Comparison of ENCODE assay signal across 1 mouse cellular context in the genomic region with DNA sequence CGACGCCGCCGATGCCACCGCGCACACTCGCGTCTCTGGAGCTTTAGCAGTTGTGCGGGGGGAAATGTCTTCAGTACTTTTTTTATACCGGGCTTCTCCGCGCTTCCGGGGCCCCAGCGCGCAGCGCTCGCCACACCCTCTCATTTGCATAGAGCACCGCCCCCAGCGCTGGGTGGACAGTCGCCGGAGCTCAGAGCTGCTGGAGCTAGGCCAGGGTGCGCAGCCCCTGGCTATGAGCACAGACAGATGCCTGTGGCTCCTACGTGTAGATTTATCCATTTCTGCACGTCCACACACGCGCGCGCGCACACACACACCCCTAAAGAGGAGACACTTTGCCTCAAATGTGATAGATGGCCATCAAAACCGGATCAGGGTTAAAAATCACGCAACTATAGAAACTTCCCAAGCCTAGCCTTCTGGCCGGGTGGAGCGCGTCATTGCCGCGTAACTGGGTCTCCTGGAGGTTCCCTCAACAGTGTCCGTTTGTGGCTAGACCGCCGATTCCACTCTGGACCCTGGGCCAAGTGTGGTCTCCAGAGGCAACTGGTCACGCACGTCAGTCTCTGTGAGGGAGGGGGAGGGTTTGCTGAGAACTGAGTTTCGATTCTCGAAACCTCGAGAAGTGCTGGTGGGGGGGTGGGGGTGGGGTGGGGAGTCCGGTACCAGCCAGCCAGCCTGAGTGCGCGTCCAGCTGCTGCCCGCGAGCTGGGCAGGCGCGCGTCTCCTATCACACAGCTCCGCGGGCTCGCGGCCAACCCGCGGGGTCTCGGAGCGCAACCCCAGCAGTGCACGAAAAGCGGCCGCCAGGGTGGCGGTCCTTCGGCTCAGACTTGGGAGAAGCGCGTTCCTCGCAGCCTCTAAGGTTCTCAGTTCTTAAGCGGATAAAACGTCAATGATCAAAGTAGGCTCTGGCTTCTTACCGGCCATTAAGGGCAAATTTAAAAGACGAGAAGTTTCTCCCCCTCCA.
TF ChIP-seq lines count a peak whose summit lies in the region.

A gene (minus strand): TSS at position 107 of the 970 bp plus-strand sequence.

TF ChIP-seq in MEL, 35 proteins besides CTCF, POLR2A, EP300 and RAD21 (continued from another document):
- TF ChIP-seq USF2 (IDR thresholded peaks at IDR 0.05; ENCODE audit: borderline replicate concordance in 1 of 2, insufficient read depth in 1 of 2, low read depth in 1 of 2, low read length in 2 of 2) (no peak), MYB (IDR thresholded peaks at IDR 0.05; ENCODE audit: low read depth, low read length) (no peak), NELFE (IDR thresholded peaks at IDR 0.05; ENCODE audit: low read depth, low read length) (peak; percentile 89), CHD1 (IDR thresholded peaks at IDR 0.05; ENCODE audit: low read depth, low read length) (no peak), POLR2AphosphoS5 (IDR thresholded peaks at IDR 0.05; ENCODE audit: borderline replicate concordance, low read depth, low read length) (no peak), TAL1 (IDR thresholded peaks at IDR 0.05; ENCODE audit: low read length) (no peak), ZKSCAN1 (IDR thresholded peaks at IDR 0.05; ENCODE audit: low read depth, low read length) (no peak)
